Mouse (Mus musculus) leukemia stem cell, adult 10-12 weeks (primary cell): ENCODE data around the gene Il15. TPM values are rescaled to one million over a fixed set of nuclear protein-coding genes. Genes with fewer than 3 reads are reported as not detected.

Experiments used
- polyA plus RNA-seq: library from polyadenylated mRNA; stranded (reverse); fragments of >175 nt; gene quantifications from 2 replicates; pipeline ENCODE4 v1.2.3, GENCODE M21; 2012; ENCODE audit warnings: low replicate concordance

Il15 gene
- polyA plus RNA-seq, result 0.15 TPM in 1 of 2 replicates, not detected in the other

DNA sequence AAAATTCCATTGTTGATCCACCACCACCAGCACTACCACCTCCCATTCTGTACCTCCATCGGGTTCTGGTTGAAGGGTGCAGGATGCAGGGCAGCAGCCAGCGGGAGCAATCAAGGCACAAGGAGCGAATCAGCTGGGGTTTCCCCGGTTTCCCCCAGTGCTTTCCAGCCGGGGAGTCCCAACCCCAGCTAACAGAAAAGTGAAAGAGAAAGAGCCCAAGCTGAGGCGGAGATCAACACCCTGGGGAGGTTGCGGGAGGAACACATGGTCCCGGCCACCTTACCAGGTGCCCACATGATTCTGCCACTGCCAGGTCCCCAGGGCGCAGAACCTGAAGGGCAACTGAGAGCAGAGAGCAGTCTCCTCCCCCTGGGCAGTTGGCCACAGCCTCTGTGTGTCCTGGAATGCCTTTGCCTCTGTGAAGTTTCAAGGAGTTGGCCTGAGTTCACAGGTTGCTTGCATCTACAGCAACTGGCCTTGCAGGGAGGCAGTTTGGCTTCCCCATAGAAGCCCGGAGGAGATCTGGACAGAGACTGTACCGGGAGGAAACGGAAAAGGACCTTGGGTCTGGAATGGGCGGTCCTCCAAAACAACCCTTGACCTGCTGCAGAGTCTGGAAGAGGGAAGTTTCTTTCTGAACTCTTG, at the start of gene Il15:
TSS of gene Il15 (minus strand) at position 537 of the 645 bp plus-strand sequence.

